Mouse (Mus musculus) embryonic fibroblast, embryonic 13.5 days (primary cell): ENCODE results near the gene Btbd35f10. TPM values are rescaled to one million over a fixed set of nuclear protein-coding genes. Genes with fewer than 3 reads are reported as not detected.
"Not testable (repeated sequence)": the region's sequence is repeated elsewhere in the genome, so short reads cannot be mapped to it uniquely, and the experiment has no call there.

Experiments
- H3K27ac ChIP-seq: 2 replicates; pipeline ENCODE4 v1.5.1; 2012; ENCODE audit warnings: low read length, control low read depth, inconsistent platforms; ENCODE audit not compliant: insufficient read depth
- H3K4me1 ChIP-seq: 2 replicates; pipeline ENCODE4 v1.6.1; 2011; ENCODE audit warnings: low read length; ENCODE audit not compliant: control insufficient read depth, insufficient read depth
- H3K4me3 ChIP-seq: 2 replicates; pipeline ENCODE4 v1.5.1; 2011; ENCODE audit warnings: mild to moderate bottlenecking, control low read depth, low read length; ENCODE audit not compliant: insufficient read depth
- polyA plus RNA-seq: library from polyadenylated mRNA; stranded (reverse); fragments of >200 nt; gene quantifications from 2 replicates; pipeline ENCODE4 v1.2.4, GENCODE M21; 2011; ENCODE audit warnings: low read depth; ENCODE audit not compliant: missing spikeins, insufficient read length

The Btbd35f10 gene
- polyA plus RNA-seq = not detected in 2 replicates

- H3K4me3 ChIP-seq, H3K27ac ChIP-seq, H3K4me1 ChIP-seq: not testable (repeated sequence)
Observed at GRCm38 (mm10) chrX:3752785-3753184, at the start of gene Btbd35f10. Gene Btbd35f10 (minus strand): TSS chrX:3752885.

Other genes starting within 250 kb of the Btbd35f10 start
- not detected in 2 replicates for gene Btbd35f18, start 52.7 kb downstream of the Btbd35f10 start, polyA plus RNA-seq
- gene Btbd35f16, start 204.1 kb upstream of the Btbd35f10 start, polyA plus RNA-seq = not detected in 2 replicates